Mouse (Mus musculus): ENCODE data around the gene Akr1e1. TPM values are rescaled to one million over a fixed set of nuclear protein-coding genes. Genes with fewer than 3 reads are reported as not detected.
A peak's percentile ranks its signal among the peaks of the same experiment; 100 is the strongest.
"Not testable (repeated sequence)": the region's sequence is repeated elsewhere in the genome, so short reads cannot be mapped to it uniquely, and the experiment has no call there.

Akr1e1 gene
- polyA plus RNA-seq (2015; fragmentation: Nextera tagmentation; extraction: Ambion mirVana) = 22.7 and 29.7 TPM in 2 replicates

DNA sequence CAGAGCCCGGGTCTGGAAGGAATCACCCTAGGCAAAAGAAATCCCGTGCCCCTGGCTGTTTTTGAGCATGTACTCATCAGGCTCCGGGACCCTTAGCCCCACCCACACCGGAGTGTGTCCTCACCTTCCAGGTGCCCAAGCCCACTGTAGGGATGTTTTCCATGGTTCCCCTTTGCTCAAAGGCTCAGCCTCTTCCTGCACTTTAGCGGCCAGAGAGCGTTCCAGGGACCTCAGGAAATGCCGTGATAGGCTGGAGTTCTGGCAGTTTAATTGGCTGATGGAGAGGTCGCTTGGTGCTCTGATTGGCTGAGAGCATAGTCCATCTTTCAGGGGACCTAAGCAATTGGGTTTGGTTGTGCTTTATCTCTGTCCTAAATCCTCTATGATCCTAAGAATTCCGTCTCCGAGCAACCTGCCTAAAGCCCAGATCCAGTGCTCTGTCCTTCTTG lies at the start of gene Akr1e1:
Akr1e1 (minus strand) TSS at position 214 of the 449 bp plus-strand sequence.
- peak; percentile 80 for DNase-seq (ENCODE audit: low spot score)

DNA sequence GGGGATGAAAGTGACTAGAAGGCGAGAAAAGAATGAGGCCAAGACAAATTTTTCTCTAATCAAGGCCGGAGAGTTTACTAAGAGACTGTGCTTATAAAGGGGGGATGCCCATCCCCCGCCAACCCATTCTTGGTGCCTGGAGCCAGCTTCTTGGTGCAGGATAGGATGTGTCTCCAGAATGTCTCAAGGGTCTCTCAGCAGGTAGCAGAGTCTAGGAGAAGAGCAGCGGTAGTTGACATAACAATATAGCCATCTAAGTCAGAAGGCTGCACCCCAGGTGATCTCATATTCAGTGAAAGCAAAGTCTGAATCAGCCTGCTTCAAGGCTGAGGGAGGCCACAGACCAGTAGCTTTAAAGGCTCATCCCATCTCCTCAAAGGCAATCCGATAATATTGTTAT lies 49.4 kb upstream of the Akr1e1 start:
- DNase-seq (ENCODE audit: low spot score) = no peak

DNA sequence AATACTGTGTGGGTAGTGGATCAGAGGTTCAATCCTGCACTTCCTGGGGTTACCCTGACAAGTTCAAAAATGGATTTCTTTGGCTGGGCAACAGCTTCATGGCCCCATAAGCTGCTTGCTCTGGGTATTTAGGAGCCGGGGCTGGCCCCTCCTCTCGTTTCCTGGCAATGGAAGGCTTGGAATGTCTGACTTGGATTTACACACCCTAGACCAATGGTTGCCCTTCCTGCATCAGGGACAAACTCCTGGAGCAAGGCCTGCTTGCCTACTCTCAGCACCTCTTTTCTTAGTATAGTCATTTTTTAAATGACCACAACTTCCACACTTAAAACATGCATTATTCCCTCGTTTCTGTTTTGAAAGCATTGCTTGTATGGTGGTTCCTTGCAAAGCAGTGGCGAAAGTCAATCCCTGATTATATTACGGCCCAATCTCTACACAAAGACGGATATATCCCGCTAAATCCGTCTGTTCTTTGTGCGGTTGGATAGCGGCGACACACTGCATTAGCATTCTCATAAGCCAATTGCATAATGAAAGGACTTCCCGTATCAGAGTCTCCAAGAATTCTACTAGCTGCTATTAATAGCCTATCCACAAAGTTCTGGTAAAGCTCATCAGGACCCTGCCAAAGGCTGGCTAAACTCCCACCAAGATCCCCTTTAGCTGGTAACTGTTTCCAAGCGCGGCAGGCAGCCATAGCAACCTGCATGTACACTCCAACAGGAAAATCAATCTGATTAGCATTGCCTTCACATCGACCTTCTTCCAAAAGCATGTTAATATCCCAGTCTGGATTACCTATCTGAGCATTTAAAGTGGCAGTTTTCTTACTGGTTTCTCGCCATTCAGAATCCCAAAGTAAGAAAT lies 47.5 kb upstream of the Akr1e1 start:
- no peak for DNase-seq (ENCODE audit: low spot score)

GRCm38 (mm10) chr13:4650190-4650589 lies 41.2 kb upstream of the Akr1e1 start:
- no peak for DNase-seq (ENCODE audit: low spot score)

DNA sequence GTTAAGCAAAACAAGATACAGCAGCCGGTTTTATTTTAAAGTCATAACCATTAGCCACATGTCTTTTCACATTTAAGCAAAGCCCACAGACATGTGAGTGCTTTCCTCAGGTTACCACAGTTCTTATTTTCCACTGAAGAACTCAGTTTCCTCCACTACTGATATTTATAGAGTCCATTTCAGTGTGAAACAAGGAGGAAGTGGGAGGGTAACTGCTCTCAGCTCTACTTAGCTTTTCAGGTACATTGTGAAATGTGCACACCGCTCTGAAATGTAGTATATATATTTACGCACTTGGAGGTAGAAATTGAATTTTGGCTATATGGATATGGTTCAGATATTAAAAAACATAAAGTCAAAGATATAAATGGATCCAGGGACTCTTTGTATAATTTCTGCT lies 36.3 kb upstream of the Akr1e1 start:
- no peak for DNase-seq (ENCODE audit: low spot score)

DNA sequence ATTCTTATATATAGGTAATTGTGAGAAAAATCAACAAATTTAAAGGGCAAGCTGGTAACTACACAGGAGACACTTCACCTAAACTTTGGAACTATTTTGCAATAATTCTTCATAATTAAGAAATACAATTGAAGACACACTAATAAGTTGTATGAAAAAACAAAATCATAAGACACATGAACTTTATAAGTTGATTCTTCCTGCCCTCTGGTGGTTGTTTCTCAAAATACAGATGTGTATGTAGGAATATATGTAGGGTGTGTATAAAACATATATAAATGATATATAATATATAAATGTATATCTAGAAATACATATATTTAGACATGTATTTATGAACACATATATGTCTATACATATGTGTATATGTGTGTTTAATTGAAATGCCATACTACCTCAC lies 1.9 kb upstream of the Akr1e1 start:
- peak; percentile 29 for DNase-seq (ENCODE audit: low spot score)

GRCm38 (mm10) chr13:4608530-4608929 lies 444 bp downstream of the Akr1e1 start:
- no peak for DNase-seq (ENCODE audit: low spot score)

GRCm38 (mm10) chr13:4606821-4607220 lies 2.2 kb downstream of the Akr1e1 start:
- no peak for DNase-seq (ENCODE audit: low spot score)

DNA sequence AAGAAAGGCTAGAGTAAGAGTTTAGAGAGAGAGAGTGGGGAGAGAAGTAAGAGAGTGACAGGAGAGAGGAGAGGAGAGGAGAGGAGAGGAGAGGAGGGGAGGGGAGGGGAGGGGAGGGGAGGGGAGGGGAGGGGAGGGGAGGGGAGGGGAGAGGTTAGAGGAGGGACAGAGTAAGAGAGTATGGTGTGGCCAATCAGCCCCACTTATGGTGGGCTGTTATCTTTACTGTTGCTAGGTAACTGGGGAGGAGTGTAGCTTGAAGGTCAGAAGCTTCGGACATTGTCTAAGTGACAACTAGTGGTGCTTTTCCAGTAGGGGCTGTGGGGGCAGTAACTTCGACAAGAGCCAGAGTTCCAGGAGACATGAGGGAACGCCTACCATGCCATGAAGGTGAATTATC lies 5.5 kb downstream of the Akr1e1 start:
- not testable (repeated sequence) for DNase-seq (ENCODE audit: low spot score)

DNA sequence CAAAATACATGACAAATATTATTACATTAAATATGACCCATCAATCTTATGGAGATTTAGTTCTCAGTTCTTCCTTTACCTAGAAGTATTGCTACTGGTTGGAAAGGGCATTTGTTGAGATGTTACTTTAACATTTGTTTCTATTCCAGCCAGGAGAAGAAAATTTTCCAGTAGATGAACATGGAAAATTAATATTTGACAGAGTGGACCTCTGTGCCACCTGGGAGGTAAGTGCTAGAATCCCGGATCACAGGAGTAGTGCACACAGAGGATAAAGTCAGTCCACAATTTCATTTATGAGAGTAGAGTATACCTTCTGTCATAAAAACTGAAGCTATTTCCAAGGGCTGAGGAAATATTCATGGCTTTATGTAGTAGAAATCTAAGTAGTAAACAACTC lies 32.1 kb downstream of the Akr1e1 start:
- no peak for DNase-seq (ENCODE audit: low spot score)

GRCm38 (mm10) chr13:4573871-4574270 lies 35.1 kb downstream of the Akr1e1 start, which contains the start of gene Akr1c21:
Akr1c21 (plus strand) TSS chr13:4574075.
- DNase-seq (ENCODE audit: low spot score) = no peak

- no peak for DNase-seq (ENCODE audit: low spot score)
Measured at GRCm38 (mm10) chr13:4565996-4566395, 43.0 kb downstream of the Akr1e1 start.

- no peak for DNase-seq (ENCODE audit: low spot score)
Measured at GRCm38 (mm10) chr13:4560500-4560899, 48.5 kb downstream of the Akr1e1 start.

DNA sequence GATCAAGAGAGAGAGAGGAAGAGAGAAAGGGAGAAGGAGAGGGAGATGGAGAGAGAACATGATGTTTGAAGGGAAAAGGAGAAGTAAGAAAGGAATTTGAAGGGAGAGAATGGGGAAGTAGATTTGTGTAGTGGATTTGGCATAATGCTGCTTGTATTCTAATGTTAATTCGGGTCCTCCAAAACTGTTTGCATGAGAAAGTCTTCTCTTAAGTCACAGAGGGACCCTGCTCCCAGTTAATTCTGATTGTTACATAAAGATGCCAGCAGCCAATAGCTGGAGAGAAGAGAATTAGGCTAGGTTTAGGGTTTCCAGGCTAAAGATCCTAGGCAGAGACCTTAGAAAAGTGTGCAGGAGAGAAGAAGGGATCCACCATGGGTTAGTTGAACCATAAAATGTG lies 49.8 kb downstream of the Akr1e1 start:
- no peak for DNase-seq (ENCODE audit: low spot score)

Other genes with a start within 250 kb of the Akr1e1 start
- gene Akr1c6, start 174.9 kb downstream of the Akr1e1 start, polyA plus RNA-seq (2015; fragmentation: Nextera tagmentation; extraction: Ambion mirVana) = not detected in 2 replicates
- gene Akr1c20, start 85.8 kb downstream of the Akr1e1 start, polyA plus RNA-seq (2015; fragmentation: Nextera tagmentation; extraction: Ambion mirVana) = not detected in 2 replicates
- 0.24 and 0.36 TPM in 2 replicates for gene Akr1c21, start 35.1 kb downstream of the Akr1e1 start, polyA plus RNA-seq (2015; fragmentation: Nextera tagmentation; extraction: Ambion mirVana)

Data from thymus, postnatal 0 days (tissue).